Mouse (Mus musculus): ENCODE measurements around the gene Limd2.
"Not testable (repeated sequence)": the region's sequence is repeated elsewhere in the genome, so short reads cannot be mapped to it uniquely, and the experiment has no call there.

The Limd2 gene

DNA sequence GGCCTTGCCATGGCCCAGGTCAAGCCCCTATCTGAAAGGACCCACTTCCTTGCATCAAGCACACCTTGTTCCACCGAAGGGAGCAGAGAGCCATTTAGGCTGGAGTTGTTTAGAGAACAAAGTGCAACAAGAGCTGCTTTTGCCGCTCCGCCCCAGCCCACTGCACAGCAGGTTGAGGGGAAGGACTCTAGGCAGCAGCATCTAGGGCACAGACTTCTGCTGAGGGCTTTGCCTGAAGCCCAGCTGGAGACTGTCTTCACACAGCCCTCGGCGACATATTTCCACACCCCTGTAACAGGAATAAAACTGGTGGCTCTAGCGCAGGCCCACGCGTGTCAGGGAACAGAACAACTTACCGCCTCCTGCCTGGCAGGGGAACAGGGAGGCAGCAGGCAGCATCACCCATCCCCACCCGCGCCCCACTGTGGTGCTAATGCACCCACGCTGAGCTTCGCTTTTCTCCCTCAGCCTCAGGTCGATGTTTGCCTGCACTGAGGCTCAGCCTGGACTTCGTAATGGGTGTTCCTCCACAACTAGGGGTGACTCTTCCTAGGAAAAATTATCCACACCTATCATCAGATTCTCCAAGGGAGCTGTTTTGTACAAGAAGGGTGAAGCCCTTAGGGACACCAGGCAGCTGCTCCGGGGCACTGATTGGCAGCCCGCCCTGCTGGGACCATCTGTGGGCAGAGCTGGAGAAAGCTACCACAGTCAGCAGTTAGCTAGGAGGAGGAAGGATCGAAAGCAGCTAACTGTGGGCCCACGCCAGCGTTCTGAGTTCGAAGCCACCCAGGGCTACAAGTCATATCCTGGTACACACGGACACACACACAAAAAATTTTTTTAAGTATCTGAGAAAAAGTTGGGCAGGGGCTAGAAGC is at the start of gene Limd2, which contains the start of gene Gm10840:
Gene Limd2, minus strand, starts transcription at position 20 of the 881 bp plus-strand sequence.
Gene Gm10840, plus strand, starts transcription at position 10 of the 881 bp plus-strand sequence.
- DNase-seq (ENCODE audit: low spot score): no peak

DNA sequence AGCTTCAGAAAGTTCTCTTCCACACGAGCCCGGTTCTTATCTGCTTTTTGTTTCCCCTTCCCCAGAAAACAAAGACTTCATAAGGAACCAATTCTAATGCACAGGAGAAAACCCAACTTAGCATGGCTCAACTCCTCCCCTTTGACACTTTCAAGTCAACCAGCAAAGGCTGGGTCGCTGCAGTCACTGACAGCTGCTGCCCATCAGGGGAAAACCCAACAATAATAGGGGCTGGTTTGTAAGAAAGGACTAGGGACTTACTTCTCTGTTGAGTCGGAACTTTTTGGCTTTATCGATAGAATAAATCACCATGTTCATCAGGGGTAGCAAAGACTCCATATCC is 41.4 kb upstream of the Limd2 start, which contains the start of gene Strada:
Gene Strada, minus strand, starts transcription at position 46 of the 343 bp plus-strand sequence.
- no peak for DNase-seq (ENCODE audit: low spot score)

DNA sequence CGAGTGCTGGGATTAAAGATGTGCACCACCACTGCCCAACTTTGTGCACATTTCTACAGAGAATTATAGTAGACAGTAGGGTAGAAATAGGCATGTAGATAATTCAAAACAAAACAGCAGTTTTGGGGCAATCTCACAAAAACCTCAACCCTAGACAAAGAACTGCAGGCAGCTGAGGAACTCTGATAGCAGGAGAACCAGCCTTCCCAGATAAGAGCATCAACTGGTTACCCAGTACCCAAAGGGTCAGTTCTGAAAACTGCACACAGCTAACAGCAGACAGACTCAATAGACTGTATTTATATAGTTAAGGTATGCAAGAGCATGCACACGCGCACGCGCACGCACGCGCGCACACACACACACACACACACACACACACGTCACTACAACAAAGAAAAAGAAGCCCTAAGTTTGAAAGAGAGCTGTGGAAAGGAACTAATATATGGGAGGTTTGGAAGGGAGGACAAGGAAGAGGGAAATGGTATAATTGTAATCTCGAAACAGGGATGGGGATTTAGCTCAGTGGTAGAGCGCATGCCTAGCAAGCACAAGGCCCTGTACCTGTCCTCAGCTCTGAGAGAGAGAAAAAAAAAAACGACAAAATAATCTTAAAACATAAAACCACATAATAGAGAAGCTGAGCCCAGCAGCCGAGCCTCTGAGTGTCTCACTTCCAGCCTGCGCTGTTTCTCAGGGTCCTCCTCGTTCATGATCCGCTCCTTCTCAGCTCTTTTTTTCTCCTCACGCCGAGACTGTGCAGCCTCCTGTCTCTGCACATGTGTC is 40.9 kb upstream of the Limd2 start:
- DNase-seq (ENCODE audit: low spot score): no peak

DNA sequence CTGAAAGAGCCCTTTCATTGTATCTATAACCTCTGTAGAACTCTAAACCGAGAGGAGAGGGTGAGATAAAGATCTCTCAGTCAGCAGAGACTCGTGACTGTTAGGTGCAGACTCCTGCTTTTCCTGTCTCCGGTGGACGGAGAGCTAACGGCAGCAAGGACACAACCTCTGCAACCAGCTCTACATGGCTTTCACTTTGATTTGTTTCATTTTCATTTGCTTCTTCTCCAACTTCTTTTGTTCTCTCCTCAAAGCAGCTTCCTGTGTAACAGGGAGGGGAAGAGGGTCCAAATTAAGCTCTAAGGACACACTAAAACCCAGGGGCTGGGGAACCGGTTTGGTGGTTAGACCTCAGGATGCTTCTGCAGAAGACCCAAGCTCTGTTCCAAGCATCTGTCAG is 40.1 kb upstream of the Limd2 start:
- DNase-seq (ENCODE audit: low spot score): no peak

DNA sequence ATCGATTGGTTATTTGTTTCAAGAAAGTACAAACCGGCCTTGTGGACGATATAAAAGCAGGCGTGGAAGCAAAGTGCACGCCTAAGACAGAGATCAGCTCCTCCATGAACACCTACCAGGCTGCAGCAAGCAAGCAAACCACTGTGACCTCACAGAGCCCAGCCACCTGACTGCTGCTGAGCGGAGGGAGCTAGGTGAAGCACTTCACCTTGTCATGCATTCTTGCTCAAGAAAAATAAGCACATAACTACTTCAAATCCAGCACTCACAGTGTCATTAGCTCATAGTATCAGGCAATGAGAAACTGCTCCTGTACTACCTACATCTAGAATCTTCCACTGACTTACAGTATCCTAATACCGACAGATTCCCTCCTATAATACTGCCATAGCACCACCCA is 39.3 kb upstream of the Limd2 start:
- DNase-seq (ENCODE audit: low spot score): not testable (repeated sequence)

DNA sequence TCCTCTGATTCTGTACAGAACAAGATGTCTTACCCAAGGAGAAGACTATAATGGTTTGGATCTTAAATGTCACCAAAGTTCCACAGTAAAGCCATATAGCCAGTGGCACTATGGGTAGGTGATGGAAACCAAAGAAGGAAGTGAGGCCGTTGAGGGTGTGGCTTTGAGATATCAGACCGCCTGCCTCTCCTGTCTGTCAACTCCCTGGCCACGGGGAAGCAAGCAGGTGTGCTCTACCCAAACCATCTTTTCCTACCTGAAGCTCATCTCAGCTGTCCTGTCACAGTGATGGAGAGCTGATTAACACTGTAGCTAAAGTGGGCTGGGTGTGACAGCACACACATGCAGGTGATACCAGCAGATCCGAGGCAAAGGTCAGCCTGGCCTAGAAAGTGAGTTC is 37.6 kb upstream of the Limd2 start:
- DNase-seq (ENCODE audit: low spot score): no peak

DNA sequence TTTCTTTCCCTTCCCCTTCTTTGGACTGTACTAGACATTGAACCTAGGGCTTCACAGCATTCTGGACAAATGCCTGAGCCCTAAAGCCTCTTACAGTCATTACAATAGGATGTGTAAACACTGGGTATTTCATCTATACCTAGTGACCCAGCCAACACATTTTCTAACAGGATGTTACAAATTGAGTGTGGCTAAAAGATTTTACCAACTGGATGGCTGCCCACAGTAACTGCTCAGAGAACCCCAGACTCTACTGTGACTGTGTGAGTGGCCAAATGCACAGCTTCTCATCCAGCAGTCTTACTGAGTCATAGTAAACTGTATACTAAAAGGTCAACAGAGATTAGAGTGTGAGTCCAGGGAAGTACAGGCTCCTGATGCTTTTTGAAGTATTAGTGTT is 34.7 kb upstream of the Limd2 start:
- no peak for DNase-seq (ENCODE audit: low spot score)

DNA sequence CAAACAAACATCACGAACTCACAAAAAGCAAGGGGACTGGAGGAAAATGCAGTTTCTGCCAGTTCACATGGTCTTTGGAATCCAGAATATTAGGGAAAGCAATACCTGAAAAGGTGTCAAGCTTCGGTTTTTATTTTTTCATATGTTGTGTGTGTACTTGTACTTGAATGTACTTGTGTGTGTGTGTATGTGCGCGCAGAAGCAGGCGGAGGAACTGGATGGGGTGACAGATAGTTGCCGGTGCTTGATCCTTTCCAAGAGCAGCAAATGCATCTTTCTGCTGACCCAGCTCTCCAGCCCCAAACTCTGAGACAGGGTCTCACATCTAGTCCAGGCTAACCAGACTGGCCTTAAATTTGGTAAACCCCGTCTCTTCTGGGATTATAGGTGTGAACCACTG is 34.2 kb upstream of the Limd2 start:
- DNase-seq (ENCODE audit: low spot score): no peak

DNA sequence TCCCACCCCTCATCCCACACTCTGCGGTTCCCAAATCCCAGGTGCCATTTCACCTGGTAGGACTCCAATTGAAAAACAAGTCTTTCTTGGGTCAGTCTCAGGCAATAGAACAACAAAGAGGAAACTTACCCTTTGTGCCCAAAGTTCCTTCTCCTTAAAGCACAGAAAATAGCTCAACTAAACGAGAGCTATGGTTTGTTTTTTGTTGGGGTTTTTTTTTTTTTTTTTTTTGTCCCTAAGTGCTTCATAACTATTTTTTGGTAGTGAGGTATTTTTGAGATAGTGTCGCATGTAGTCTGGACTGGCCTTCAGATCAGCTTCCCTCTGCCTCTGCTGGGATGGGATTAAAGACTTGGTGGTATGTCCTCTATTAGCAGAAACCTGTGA is 33.5 kb upstream of the Limd2 start:
- no peak for DNase-seq (ENCODE audit: low spot score)

DNA sequence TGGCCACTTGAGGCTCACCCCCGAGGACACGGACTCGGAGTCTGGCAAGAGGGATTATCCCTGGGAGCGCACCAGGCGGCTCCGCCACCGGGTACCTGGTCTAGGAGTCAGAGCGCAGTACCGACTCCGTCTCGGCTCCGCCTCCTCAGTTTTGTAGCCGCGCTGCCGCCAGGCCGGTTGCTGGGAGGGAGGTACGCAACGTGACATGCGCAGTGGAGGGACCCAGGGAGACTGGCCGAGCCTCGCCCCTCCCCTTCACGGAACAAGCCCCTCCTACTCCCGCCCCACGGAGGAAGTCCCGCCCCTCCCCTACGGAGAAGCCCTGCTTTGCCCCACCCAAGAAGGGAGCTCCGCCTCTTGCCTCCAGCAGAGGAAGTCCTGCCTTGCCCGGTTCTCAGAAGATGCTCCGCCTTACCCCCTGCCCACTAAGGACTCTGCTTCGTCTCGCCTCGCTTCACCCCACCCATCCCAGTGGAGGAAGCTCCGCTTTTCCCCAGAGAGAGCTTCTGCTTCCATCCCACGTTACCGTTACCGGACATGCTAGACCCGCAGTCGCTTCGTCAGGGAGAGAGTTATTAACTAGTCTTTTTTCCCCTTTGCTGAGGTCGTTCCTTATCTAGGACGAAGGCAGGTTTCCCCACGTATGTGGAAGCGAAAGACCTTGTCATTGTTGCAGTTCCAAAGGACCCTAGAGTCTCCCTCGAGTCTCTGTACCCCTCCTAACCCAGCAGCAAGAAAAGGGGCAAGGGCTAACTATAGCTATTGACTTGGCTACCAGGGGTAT is 32.9 kb upstream of the Limd2 start:
- peak; percentile 92 for DNase-seq (ENCODE audit: low spot score)

DNA sequence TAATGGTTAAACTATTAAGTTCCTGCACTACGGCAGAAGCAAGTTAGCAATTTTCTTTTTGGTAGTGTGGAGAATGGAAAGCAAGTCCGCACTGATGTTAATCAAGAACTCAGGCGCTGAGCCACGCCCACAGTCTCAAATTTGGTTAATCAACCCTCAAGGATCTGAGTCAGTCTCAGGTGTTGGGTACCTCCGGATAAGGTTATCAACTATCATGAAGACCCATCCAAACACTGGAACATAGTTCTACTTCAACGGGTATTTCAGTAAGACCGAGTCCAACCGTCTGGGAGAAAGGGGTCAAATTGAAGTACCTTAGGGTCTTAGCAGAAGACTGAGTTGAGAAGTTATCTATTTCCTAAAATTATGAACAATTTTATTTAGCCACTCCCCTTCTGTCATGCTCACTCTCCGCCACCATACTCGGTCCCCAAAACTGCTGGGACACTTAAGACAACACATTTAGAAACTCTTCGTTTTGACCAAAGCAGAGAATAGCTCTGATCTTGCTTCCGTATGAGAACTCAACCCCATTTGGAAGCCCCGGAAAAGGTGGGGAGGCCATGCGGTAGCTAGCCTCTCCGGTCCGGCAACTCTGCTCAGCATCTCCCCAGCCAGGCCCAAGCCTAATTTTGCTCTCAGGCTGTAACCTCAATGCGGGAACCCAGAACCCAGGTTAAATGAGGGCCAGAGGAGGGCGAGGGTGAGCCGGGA is 32.2 kb upstream of the Limd2 start:
- no peak for DNase-seq (ENCODE audit: low spot score)

DNA sequence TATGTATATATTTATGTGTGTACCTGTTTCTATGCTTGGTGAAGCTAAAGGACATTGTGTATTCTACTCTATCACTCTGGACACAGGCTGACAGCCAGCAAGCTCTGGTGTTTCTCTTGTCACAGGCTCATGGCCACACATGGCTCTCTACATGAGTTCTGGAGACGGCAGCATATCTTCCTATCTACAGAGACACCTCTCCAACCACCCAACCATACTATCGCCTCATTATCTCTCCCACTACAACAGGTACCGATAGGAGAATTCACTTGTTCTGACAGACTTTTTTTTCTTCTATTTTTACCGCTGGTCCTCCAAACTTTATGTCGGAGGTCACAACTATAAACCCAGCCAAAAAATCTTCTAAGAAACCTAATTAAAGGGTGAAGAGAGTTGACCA is 31.6 kb upstream of the Limd2 start:
- no peak for DNase-seq (ENCODE audit: low spot score)

DNA sequence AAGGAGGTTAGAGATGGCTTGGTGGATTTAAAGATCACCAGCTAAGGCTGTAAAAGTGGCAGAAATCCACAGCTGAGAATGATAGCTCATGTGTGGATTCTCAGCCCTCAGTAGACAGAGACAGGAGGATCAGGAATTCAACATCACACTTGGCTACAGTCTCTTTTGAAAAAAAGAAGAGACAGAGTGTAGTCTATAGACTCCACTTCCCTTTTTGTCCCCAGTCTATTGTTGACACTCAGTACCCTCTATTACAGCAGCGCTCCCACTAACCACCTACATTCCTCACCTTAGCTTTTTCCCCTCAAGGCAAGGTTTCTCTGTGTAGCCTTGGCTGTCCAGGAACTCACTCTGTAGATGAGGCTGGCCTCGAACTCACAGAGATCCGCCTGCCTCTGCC is 31.1 kb upstream of the Limd2 start:
- DNase-seq (ENCODE audit: low spot score): no peak

DNA sequence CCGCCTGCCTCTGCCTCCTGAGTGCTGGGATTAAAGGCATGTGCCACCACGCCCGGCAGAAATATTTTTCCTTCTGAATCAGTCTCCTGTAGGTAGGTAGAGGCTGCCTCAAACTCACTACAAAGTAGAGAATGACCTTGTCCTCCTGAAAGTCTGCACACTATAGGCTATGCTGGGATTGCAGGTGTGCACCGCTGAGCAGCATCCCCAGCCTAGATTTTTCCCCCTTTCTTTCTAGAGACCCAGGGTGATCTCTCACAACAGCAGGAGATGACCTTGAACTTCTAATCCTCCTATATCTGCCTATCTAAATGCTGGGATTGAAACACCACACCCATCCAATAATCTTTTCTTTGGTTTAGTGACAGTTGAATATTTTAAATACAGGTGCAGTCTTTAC is 26.7 kb upstream of the Limd2 start:
- no peak for DNase-seq (ENCODE audit: low spot score)

DNA sequence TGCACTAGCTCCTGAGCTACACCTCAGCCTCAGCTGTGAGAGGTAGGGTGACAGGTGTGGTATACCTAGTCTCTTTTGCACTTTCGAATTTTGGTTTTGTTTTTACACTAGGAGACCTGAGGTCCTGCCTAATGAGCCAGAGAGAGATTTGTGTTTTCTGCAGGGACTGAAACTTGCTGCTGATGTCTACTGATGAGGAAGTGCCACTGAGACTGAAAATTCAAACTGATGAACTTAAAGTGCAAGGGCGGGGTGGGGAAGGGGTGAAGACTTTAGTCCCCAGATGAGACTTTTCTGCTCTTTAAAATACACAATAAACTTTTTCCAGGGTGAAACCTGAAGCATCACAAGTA is 19.8 kb upstream of the Limd2 start:
- DNase-seq (ENCODE audit: low spot score): no peak

DNA sequence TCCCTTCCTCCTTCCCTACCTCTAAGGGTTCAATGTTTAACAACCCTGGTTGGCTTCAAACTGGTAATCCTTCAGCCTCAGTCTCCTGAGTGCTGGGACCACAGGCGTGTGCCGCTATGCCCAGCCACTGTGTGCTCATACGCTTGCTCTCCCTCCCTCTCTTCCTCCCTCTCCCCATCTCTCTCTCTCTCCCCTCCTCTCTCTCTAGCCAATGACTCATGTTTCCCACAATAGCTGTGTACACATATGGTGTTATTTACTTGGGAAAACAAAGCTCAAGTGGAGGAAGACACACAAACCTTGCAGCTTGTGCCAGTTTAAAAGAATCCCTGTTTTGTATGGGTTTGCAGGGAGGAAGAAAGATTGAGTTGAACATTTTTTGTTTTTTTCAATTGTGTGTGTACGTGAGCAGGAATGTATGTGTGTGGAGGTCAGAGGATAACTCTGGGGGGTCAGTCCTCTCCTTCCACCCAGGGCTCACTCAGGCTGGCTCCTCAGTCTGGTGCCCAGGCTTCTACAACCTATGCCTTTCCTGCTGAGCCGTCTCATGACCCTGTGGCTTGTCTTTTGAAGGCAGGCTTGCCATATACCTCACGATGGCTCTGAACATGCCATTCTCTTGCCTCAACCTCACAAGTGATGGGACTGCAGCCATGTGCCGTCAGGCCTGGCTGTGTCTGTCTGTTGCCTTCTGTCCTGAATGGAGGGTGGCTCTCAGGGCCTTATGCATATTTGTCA is 19.2 kb upstream of the Limd2 start:
- no peak for DNase-seq (ENCODE audit: low spot score)

DNA sequence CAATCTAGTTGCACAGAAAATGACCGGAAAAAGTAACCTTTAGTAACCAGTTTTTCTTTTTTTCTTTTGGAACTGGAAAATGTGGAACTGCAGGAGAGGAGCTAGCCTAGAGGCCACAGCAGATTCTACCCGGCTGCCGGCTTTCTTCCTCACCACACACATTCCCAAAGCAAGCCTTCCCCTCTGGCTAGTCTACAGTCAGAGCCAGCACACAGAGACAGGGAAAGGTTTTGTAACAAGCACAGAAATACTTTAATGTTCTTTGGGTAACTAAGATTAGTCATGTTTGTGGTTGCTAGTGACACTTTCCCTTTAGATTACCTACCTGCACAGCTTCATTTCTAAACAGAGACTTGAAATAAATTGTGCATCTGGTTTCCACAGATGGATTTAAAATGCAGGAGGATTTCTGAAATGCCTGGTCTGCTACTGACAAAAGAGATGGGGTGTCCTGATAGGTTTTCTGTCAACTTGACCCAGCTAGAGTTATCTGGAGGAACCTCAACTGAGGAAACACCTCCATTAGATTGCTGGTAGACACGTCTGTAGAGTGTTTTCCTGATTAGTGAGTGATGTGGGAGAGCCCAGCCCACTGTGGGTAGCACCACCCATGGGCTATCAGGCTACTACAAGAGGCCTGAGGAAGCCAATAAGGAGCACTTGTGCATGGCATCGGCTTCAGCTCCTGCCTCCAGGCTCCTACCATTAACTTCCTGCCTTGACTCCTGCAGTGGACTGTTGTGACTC is 17.5 kb upstream of the Limd2 start:
- DNase-seq (ENCODE audit: low spot score): no peak

DNA sequence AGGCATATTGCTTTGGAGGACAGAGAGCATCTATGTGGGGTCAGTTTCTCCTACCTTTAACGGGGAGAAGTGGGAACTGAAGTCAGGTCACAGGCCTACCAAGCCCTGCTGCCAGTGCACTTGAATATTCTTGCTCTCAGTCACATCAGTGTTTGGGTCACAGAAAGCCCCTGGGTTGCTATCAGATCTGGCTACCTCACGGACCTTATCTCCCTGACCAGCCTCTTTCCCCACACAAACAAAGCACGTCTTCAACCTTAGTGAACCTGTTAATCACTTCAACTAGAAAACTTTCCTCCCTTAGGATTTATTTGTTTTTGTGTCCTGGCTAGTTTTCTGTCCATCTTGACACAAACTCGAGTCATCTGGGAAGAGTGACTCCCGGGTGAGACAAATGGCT is 15.7 kb upstream of the Limd2 start:
- DNase-seq (ENCODE audit: low spot score): no peak

DNA sequence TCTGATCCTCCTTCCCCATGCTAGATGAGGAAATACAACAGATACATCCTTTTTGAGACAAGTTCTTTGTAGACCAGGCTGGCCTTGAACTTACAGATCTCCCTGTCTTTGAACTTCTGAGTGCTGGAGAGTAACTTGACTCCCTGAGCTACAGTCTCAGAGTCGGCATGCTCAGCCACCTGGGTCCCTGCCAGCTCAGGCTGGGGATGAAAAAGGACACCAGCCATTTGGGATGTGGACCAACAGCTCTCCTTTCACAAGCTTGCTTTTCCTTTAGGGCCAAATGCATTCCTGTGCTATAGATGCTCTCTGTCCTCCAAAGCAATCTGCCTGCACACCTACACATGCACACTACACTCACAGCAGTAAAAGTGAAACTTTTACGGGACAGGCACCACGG is 14.4 kb upstream of the Limd2 start:
- no peak for DNase-seq (ENCODE audit: low spot score)

DNA sequence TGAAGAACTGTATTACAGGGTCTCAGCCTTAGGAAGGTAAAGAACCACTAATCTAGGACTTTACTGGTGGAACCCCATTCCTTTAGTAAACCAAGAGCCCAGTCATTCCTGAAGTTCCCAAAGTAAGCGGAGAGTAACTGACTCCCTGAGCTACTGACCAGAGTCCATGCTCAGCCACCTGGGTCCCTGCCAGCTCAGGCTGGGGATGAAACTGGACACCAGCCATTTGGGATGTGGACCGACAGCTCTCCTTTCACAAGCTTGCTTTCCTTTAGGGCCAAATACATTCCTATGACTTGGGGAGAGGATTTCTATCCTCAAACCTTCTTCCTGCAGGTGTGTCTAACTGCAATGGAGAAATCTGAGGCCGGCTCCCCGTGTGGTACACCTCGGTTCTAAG is 13.7 kb upstream of the Limd2 start:
- DNase-seq (ENCODE audit: low spot score): no peak

DNA sequence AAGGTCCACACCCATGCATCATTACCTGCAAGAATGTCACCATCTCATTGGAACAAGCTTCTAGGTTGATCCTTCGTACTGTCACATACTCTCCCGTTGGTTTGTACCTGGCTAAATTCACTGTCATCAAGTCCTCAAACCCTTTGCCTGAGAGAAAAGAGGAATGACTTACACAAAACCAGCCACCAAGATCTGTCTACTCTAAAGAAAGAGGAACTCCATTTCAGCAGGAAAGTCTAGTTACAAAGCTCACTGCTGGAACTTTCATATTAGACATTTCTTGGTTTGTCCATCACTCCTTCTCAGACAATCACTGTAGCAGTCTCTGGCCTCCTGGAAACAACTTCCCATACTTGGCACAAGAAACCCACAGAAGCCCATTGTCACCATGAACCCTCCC is 12.6 kb upstream of the Limd2 start:
- DNase-seq (ENCODE audit: low spot score): no peak

All from ovary, postnatal 10 days (tissue).